Mouse (Mus musculus) C2C12 (cell line): ENCODE measurements around the gene Hephl1. TPM values are rescaled to one million over a fixed set of nuclear protein-coding genes. Genes with fewer than 3 reads are reported as not detected.
A peak's percentile ranks its signal among the peaks of the same experiment; 100 is the strongest.

ENCODE experiments used
- H3K27me3 ChIP-seq: one replicate; pipeline ENCODE4 v1.6.1; 2011; ENCODE audit not compliant: control insufficient read depth, insufficient read depth, insufficient read length
- H3K36me3 ChIP-seq: one replicate; pipeline ENCODE4 v1.6.1; 2011; ENCODE audit not compliant: control insufficient read depth, insufficient read depth
- H3K4me3 ChIP-seq: one replicate; pipeline ENCODE4 v1.5.1; 2011; ENCODE audit warnings: mild to moderate bottlenecking, control low read depth; ENCODE audit not compliant: poor library complexity, insufficient read depth, severe bottlenecking
- H3K79me2 ChIP-seq: one replicate; pipeline ENCODE4 v1.6.1; 2011; ENCODE audit not compliant: control insufficient read depth, insufficient read depth
- H3K79me3 ChIP-seq: one replicate; pipeline ENCODE4 v1.6.1; 2011; ENCODE audit warnings: low read depth, control low read depth
- H3ac ChIP-seq: one replicate; pipeline ENCODE3; 2011; ENCODE audit warnings: low read depth; ENCODE audit not compliant: control insufficient read depth, insufficient read length
- CEBPB ChIP-seq: IDR thresholded peaks from one replicate; pipeline ENCODE4 v1.6.1; 2011; ENCODE audit warnings: low read depth, mild to moderate bottlenecking, control low read depth, moderate library complexity
- CTCF ChIP-seq: IDR thresholded peaks from one replicate; pipeline ENCODE4 v1.5.1; 2011; ENCODE audit not compliant: control insufficient read depth, insufficient read depth, insufficient read length
- FOSL1 ChIP-seq: IDR thresholded peaks from one replicate; pipeline ENCODE4 v1.8.0; 2011; ENCODE audit warnings: mild to moderate bottlenecking, low read length; ENCODE audit not compliant: poor library complexity, insufficient read depth, severe bottlenecking
- MAX ChIP-seq: IDR thresholded peaks from one replicate; pipeline ENCODE4 v1.6.1; 2011; ENCODE audit warnings: mild to moderate bottlenecking, control low read depth
- MYOD1 ChIP-seq: IDR thresholded peaks from one replicate; pipeline ENCODE4 v1.6.1; 2011; ENCODE audit warnings: low read depth; ENCODE audit not compliant: control insufficient read depth, insufficient read length
- MYOG ChIP-seq: IDR thresholded peaks from one replicate; pipeline ENCODE4 v1.6.1; 2011; ENCODE audit not compliant: control insufficient read depth, insufficient read length; ENCODE audit errors: extremely low read depth
- USF1 ChIP-seq: IDR thresholded peaks from one replicate; pipeline ENCODE4 v1.6.1; 2011; ENCODE audit warnings: low read depth, mild to moderate bottlenecking, control low read depth, moderate library complexity
- polyA plus RNA-seq: library from polyadenylated mRNA; unstranded; fragments of >200 nt; fragmentation: generic; extraction: Trizol; gene quantifications from one replicate; pipeline ENCODE4 v1.2.1, GENCODE M21; 2012; ENCODE audit warnings: missing spikeins

Gene Hephl1
- polyA plus RNA-seq, 1 experiment: 0.08 TPM

DNA sequence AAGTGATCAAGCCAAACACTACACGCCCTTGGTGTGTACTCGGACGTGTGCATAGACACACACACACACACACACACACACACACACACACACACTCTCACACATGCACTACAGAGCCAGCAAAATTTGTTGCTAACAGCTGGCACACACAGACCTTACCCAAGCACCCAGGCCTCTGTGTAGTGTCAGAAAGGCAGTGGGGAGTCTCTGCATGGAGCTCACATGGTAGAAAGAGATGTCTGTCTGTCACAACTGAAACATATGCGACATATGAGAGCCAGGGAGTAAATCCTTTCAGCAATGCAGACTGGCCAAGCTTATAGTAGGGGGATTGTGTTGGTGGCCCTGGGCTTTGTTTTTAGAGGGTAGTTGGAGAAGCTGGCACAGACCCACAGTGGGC is 79.1 kb downstream of the Hephl1 start:
- Histone ChIP-seq H3K79me2 (peaks cover 46% of the 10 kb centered on the region), H3K79me3 (peaks cover 26% of the 10 kb centered on the region), H3ac (no peak overlapping the region), H3K4me3 (no peak overlapping the region), H3K36me3 (peaks cover 7% of the 10 kb centered on the region), H3K27me3 (no peaks in the 10 kb centered on the region)
- TF ChIP-seq FOSL1 (no peak), CTCF (no peak), MYOD1 (no peak), CEBPB (no peak), USF1 (no peak), MYOG (no peak), MAX (no peak)

DNA sequence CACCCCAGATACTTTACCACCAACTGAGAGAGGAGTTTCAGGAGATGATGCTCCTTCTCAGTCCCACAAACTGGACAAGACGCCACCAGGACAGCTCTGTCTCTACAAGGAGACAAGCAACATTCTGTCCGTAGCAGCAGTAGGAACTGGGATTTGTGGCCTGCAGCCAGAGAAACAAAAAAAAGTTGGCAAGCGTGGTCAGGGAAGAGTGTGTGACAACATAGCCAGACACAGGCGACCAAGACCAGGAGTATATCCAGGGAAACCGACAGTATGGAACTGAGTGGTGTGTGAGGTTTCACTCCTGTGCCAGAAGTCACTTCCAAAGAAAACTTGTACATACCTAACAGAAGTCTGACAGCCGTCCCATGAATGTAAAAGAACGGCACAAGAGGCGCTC is 81.1 kb downstream of the Hephl1 start:
- peaks cover 16% of the 10 kb centered on the region for H3K79me3 ChIP-seq
- TF ChIP-seq MYOD1 (no peak), CEBPB (no peak), FOSL1 (no peak)
- peaks cover 7% of the 10 kb centered on the region for H3K36me3 ChIP-seq
- H3ac ChIP-seq: no peak overlapping the region
- H3K4me3 ChIP-seq: no peak overlapping the region
- H3K79me2 ChIP-seq: peaks cover 26% of the 10 kb centered on the region
- no peaks in the 10 kb centered on the region for H3K27me3 ChIP-seq

DNA sequence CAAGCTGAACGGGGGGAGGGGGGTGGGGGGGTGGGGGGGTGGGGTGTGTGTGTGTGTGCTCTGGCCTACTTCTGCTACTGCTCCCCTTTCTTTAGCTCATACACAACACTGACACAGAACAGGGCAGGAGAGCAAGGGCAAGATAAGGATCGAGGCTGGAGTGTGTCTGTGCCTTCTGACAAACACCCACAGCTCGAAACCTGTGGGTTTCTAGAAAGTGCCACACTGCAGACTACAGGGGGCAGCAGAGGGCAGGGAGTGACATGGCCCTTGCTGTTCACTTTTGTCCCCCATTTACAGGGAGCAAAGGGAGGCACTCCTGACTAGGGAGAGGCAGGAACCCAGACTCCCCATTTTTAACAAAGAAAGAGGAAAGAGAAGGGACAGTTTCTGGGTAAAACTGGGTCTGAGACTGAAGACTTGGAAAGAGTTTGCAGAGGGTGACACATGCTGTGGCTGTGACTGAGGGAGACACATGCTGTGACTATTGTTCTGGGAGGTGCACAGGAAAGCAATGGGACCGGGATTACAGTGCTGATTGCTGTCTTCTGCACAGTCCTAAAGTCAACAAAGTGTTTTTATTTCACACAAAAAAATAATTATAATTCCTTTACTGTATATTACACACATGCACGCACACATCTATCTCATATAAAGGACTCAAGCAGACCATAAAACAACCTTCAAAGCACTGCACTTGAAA is 82.7 kb downstream of the Hephl1 start:
- Histone ChIP-seq H3ac (no peak overlapping the region), H3K27me3 (no peaks in the 10 kb centered on the region), H3K4me3 (no peak overlapping the region), H3K79me2 (peaks cover 15% of the 10 kb centered on the region), H3K36me3 (peaks cover 7% of the 10 kb centered on the region), H3K79me3 (peaks cover 12% of the 10 kb centered on the region)
- no peak for TF ChIP-seq CEBPB
- TF ChIP-seq MYOG: no peak
- TF ChIP-seq CTCF: peak; percentile 65
- no peak for TF ChIP-seq FOSL1
- no peak for TF ChIP-seq USF1
- no peak for TF ChIP-seq MAX

DNA sequence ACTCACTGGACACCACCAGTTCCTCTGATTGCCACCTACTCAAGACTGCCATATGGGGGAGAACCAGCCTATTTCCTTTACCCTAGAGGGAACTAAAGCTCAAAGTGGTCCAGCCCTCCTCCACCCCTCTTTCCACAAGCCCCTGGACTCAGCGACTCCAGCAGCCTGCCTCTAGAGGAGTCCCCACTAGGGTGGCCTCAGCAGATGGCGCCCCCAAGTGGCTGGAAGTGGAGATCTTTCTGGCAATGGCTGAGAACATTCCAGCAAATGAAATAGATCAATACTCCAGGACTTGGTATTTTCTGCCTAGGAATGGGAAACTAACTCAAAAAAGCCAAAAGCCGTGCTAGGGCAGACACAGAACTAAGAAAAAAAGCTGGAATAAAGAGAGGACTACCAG is 84.2 kb downstream of the Hephl1 start:
- TF ChIP-seq FOSL1 (no peak), MYOG (no peak), USF1 (no peak), MAX (no peak), CEBPB (no peak), MYOD1 (no peak), CTCF (no peak)
- peaks cover 10% of the 10 kb centered on the region for H3K79me3 ChIP-seq
- H3K79me2 ChIP-seq: peaks cover under 1% of the 10 kb centered on the region
- no peaks in the 10 kb centered on the region for H3K27me3 ChIP-seq
- H3K4me3 ChIP-seq: no peak overlapping the region
- peaks cover 7% of the 10 kb centered on the region for H3K36me3 ChIP-seq
- no peak overlapping the region for H3ac ChIP-seq

DNA sequence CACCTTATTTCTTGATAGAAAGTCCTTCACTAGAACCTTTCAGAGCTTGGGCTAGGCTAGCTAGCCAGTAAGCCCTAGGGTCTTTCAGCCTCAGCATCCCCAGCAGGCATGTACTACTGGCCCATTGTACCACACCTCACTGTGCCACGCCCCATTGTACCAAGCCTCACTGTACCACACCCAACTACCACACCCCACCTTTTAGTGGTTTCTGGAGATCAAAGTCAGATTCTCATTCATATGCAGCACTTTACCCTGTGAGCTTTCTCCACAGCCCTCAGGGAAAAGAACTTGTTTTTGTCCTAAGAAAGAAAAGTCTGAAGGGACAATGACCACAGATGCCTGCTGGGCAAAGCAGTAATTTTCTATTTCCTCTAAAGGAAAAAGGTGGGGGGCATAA is 88.9 kb downstream of the Hephl1 start:
- no peak for TF ChIP-seq FOSL1
- no peak for TF ChIP-seq USF1
- no peak for TF ChIP-seq MAX
- no peak for TF ChIP-seq CTCF
- no peak for TF ChIP-seq MYOG
- peaks cover 5% of the 10 kb centered on the region for H3K79me3 ChIP-seq
- H3K79me2 ChIP-seq: no peaks in the 10 kb centered on the region
- H3K4me3 ChIP-seq: no peak overlapping the region
- no peaks in the 10 kb centered on the region for H3K36me3 ChIP-seq
- no peaks in the 10 kb centered on the region for H3K27me3 ChIP-seq
- no peak overlapping the region for H3ac ChIP-seq

DNA sequence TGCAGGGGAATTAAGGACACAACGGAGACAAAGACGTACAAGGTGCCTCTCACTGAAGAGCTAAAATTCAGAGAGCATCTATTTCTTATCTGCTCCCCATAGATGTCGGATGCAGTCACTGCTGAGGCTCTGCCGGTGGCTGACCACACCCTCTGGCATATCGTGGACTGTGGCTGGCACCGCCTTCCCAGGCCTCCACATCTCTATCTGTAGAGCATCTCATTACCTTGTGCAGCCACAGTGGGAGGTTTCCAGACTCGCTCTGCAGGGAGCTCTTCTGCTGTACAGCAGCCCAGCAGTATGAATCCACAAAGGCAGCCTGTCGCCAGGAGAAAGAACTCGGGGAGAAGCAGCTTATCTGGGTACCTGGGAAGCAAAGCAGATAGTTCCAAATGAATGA is 90.8 kb downstream of the Hephl1 start:
- no peak for TF ChIP-seq CEBPB
- no peak for TF ChIP-seq MAX
- TF ChIP-seq MYOD1: no peak
- TF ChIP-seq CTCF: no peak
- TF ChIP-seq FOSL1: no peak
- no peak for TF ChIP-seq MYOG
- no peak for TF ChIP-seq USF1
- H3K36me3 ChIP-seq: peaks cover 4% of the 10 kb centered on the region
- H3ac ChIP-seq: no peak overlapping the region

More for the DNA sequence above, 90.8 kb downstream of the Hephl1 start:
- Histone ChIP-seq H3K27me3 (no peaks in the 10 kb centered on the region), H3K79me3 (peaks cover 3% of the 10 kb centered on the region), H3K4me3 (no peak overlapping the region), H3K79me2 (no peaks in the 10 kb centered on the region)
